Mouse (Mus musculus) hindbrain, embryonic 13.5 days (tissue): ENCODE results near the gene Kdf1. TPM values are rescaled to one million over a fixed set of nuclear protein-coding genes. Genes with fewer than 3 reads are reported as not detected.
A peak's percentile ranks its signal among the peaks of the same experiment; 100 is the strongest.

Experiments
- ATAC-seq: fragments of 200-750 bp; cut with Nextera tagmentation; 2 replicates; pipeline ENCODE4 v1.8.0; 2017; ENCODE audit warnings: moderate TSS enrichment; ENCODE audit not compliant: low FRiP score
- H3K27ac ChIP-seq: fragments of 300-500 bp; sonication (generic); 2 replicates; pipeline ENCODE4 v1.5.1; 2015; ENCODE audit warnings: inconsistent platforms, mild to moderate bottlenecking, moderate library complexity
- H3K27me3 ChIP-seq: fragments of 300-500 bp; sonication (generic); 2 replicates; pipeline ENCODE4 v1.6.1; 2015; ENCODE audit warnings: mild to moderate bottlenecking, inconsistent platforms
- H3K36me3 ChIP-seq: fragments of 300-500 bp; sonication (generic); 2 replicates; pipeline ENCODE4 v1.6.1; 2015; ENCODE audit warnings: mild to moderate bottlenecking, inconsistent platforms
- H3K4me1 ChIP-seq: fragments of 300-500 bp; sonication (generic); replicated peaks from 2 replicates; pipeline ENCODE4 v1.6.1; 2015; ENCODE audit warnings: inconsistent platforms
- H3K4me2 ChIP-seq: fragments of 300-500 bp; sonication (generic); 2 replicates; pipeline ENCODE4 v1.6.1; 2015; ENCODE audit warnings: inconsistent platforms, mild to moderate bottlenecking, moderate library complexity
- H3K4me3 ChIP-seq: fragments of 300-500 bp; sonication (generic); 2 replicates; pipeline ENCODE4 v1.5.1; 2015; ENCODE audit warnings: mild to moderate bottlenecking, inconsistent platforms
- H3K9ac ChIP-seq: fragments of 300-500 bp; sonication (generic); 2 replicates; pipeline ENCODE4 v1.6.1; 2015; ENCODE audit warnings: mild to moderate bottlenecking, inconsistent platforms
- H3K9me3 ChIP-seq: fragments of 300-500 bp; sonication (generic); 2 replicates; pipeline ENCODE4 v1.6.1; 2016; ENCODE audit warnings: inconsistent platforms
- WGBS: fragments of 180-500 bp; shearing (Covaris S2); methylation state at CpG from one replicate; pipeline ENCODE4 v1.1.7; 2015; 5-methylcytosine and 5-hydroxymethylcytosine counted together
- microRNA-seq: library from miRNA; unstranded; fragments of <30 nt; microRNA quantifications from one replicate; pipeline ENCODE4, GENCODE M21; 2016
- polyA plus RNA-seq: library from polyadenylated mRNA; unstranded; fragments of >200 nt; fragmentation: Nextera tagmentation; extraction: Ambion mirVana; gene quantifications from 2 replicates; pipeline ENCODE4 v1.2.1, GENCODE M21; 2015

Kdf1 gene
- polyA plus RNA-seq, 1 experiment from 2014 or later = 0.30 TPM

- Histone ChIP-seq H3K4me1 (no peaks in the 10 kb centered on the region), H3K4me3 (no peak overlapping the region), H3K4me2 (no peak overlapping the region), H3K27me3 (no peaks in the 10 kb centered on the region; the same call in 1 of the 2 replicates), H3K36me3 (no peaks in the 10 kb centered on the region), H3K9ac (peak overlapping the region; percentile 21; the same call in 1 of the 2 replicates), H3K9me3 (no peaks in the 10 kb centered on the region), H3K27ac (no peak overlapping the region)
- ATAC-seq = no peak
- WGBS = 78% methylated on average over 10 of the region's 10 CpGs
Measured at GRCm38 (mm10) chr4:133569291-133570065, 50.7 kb downstream of the Kdf1 start.

- no peaks in the 10 kb centered on the region; the same call in 1 of the 2 replicates for H3K27me3 ChIP-seq
- no peak overlapping the region for H3K4me3 ChIP-seq
- H3K4me2 ChIP-seq = no peak overlapping the region
- no peaks in the 10 kb centered on the region for H3K36me3 ChIP-seq
- H3K9me3 ChIP-seq = no peaks in the 10 kb centered on the region
- 63% methylated on average over 10 of the region's 10 CpGs for WGBS
- H3K9ac ChIP-seq = peak overlapping the region; percentile 21; the same call in 1 of the 2 replicates
- no peak for ATAC-seq
- H3K27ac ChIP-seq = no peak overlapping the region
- peaks cover 1% of the 10 kb centered on the region for H3K4me1 ChIP-seq
Measured at GRCm38 (mm10) chr4:133570066-133570466, 51.3 kb downstream of the Kdf1 start.

GRCm38 (mm10) chr4:133574070-133574842 lies 55.5 kb downstream of the Kdf1 start, which contains the start of gene Gpatch3:
Gpatch3 (plus strand) TSS chr4:133574745.
- peak within 1 kb of the TSS; percentile 87 for H3K27ac ChIP-seq
- H3K4me3 ChIP-seq = peak within 1 kb of the TSS; percentile 97
- peak within 1 kb of the TSS; percentile 91 for H3K4me2 ChIP-seq
- H3K4me1 ChIP-seq = peaks cover 14% of the 10 kb centered on the region
- no peaks in the 10 kb centered on the region; the same call in 1 of the 2 replicates for H3K27me3 ChIP-seq
- no peaks in the 10 kb centered on the region for H3K9me3 ChIP-seq
- peak; percentile 90 for ATAC-seq
- peak within 1 kb of the TSS; percentile 90 for H3K9ac ChIP-seq
- peaks cover 15% of the 10 kb centered on the region for H3K36me3 ChIP-seq
- 7% methylated on average over 44 of the region's 44 CpGs for WGBS

GRCm38 (mm10) chr4:133574843-133575202 lies 56.1 kb downstream of the Kdf1 start:
- ATAC-seq = peak; percentile 70; the same call in 1 of the 2 replicates
- Histone ChIP-seq H3K9me3 (no peaks in the 10 kb centered on the region), H3K27me3 (no peaks in the 10 kb centered on the region; the same call in 1 of the 2 replicates), H3K27ac (peak overlapping the region; percentile 60; the same call in 1 of the 2 replicates), H3K36me3 (peaks cover 21% of the 10 kb centered on the region), H3K4me3 (peak overlapping the region; percentile 97), H3K4me2 (peak overlapping the region; percentile 91), H3K9ac (peak overlapping the region; percentile 90), H3K4me1 (peaks cover 14% of the 10 kb centered on the region)
- WGBS = 1% methylated on average over 35 of the region's 41 CpGs

GRCm38 (mm10) chr4:133577983-133578382 lies 59.2 kb downstream of the Kdf1 start:
- Histone ChIP-seq H3K4me3 (no peak overlapping the region), H3K27ac (no peak overlapping the region), H3K4me1 (peaks cover 14% of the 10 kb centered on the region), H3K9ac (no peak overlapping the region), H3K27me3 (no peaks in the 10 kb centered on the region), H3K4me2 (no peak overlapping the region), H3K9me3 (no peaks in the 10 kb centered on the region), H3K36me3 (peaks cover 46% of the 10 kb centered on the region)
- WGBS = 67% methylated on average over 12 of the region's 12 CpGs
- no peak for ATAC-seq

Small RNA genes within 50 kb of the gene (microRNA-seq; reads per million reads assigned to microRNA genes)
- not detected for gene Gm23158

Other genes with a start within 250 kb of the Kdf1 start
- gene Tmem222, start 241.2 kb upstream of the Kdf1 start, polyA plus RNA-seq = 101 and 102 TPM in 2 replicates
- gene Wdtc1, start 165.5 kb upstream of the Kdf1 start, polyA plus RNA-seq = 18.4 and 21.3 TPM in 2 replicates
- 6.7 and 7.5 TPM in 2 replicates for gene Slc9a1, start 149.3 kb upstream of the Kdf1 start, polyA plus RNA-seq
- gene Tent5b, start 38.8 kb upstream of the Kdf1 start, polyA plus RNA-seq = 0.13 and 0.30 TPM in 2 replicates
- gene Trnp1, start 20.4 kb upstream of the Kdf1 start, polyA plus RNA-seq = 2.8 and 3.9 TPM in 2 replicates
- gene Nudc, start 27.0 kb downstream of the Kdf1 start, polyA plus RNA-seq = 256 and 265 TPM in 2 replicates
- gene Nr0b2, start 34.4 kb downstream of the Kdf1 start, polyA plus RNA-seq = not detected in 2 replicates
- 6.7 and 8.3 TPM in 2 replicates for gene Gpatch3, start 55.8 kb downstream of the Kdf1 start, polyA plus RNA-seq
- 17.7 and 22.2 TPM in 2 replicates for gene Gpn2, start 65.4 kb downstream of the Kdf1 start, polyA plus RNA-seq
- 2.8 and 4.1 TPM in 2 replicates for gene Sfn, start 83.2 kb downstream of the Kdf1 start, polyA plus RNA-seq
- 3.4 and 4.4 TPM in 2 replicates for gene Zdhhc18, start 131.2 kb downstream of the Kdf1 start, polyA plus RNA-seq
- gene Pigv, start 153.7 kb downstream of the Kdf1 start, polyA plus RNA-seq = 13.4 and 14.1 TPM in 2 replicates
- 35.6 and 37.4 TPM in 2 replicates for gene Arid1a, start 237.8 kb downstream of the Kdf1 start, polyA plus RNA-seq